Mouse (Mus musculus) liver, embryonic 16.5 days (tissue): ENCODE measurements at regions not wholly inside any gene's neighbourhood (a gene's known extent, or its start where the extent isn't known, plus 50 kb on each side); places are given as distances from the start of the nearest gene placed in this dataset.
A peak's percentile ranks its signal among the peaks of the same experiment; 100 is the strongest.

Experiments used
- ATAC-seq: fragments of 200-750 bp; cut with Nextera tagmentation; 2 replicates; pipeline ENCODE4 v1.8.0; 2017; ENCODE audit warnings: low read depth, mild to moderate bottlenecking, moderate number of reproducible peaks, moderate library complexity
- H3K27ac ChIP-seq: fragments of 300-500 bp; sonication (generic); 2 replicates; pipeline ENCODE4 v1.5.1; 2014; ENCODE audit warnings: mild to moderate bottlenecking, low read length
- H3K27me3 ChIP-seq: fragments of 300-500 bp; sonication (generic); 2 replicates; pipeline ENCODE4 v1.6.1; 2014; ENCODE audit warnings: low read depth, low read length, mixed read lengths; ENCODE audit not compliant: control insufficient read depth, insufficient read depth
- H3K36me3 ChIP-seq: fragments of 300-500 bp; sonication (generic); 2 replicates; pipeline ENCODE4 v1.6.1; 2014; ENCODE audit warnings: mild to moderate bottlenecking; ENCODE audit not compliant: control insufficient read depth, insufficient read depth
- H3K4me1 ChIP-seq: fragments of 300-500 bp; sonication (generic); 2 replicates; pipeline ENCODE4 v1.6.1; 2014; ENCODE audit warnings: low read depth, low read length, mixed read lengths; ENCODE audit not compliant: control insufficient read depth
- H3K4me2 ChIP-seq: fragments of 300-500 bp; sonication (generic); 2 replicates; pipeline ENCODE4 v1.6.1; 2014; ENCODE audit warnings: low read depth, low read length, mixed read lengths
- H3K4me3 ChIP-seq: fragments of 300-500 bp; sonication (generic); 2 replicates; pipeline ENCODE4 v1.5.1; 2014; ENCODE audit warnings: low read depth, mild to moderate bottlenecking, low read length
- H3K9ac ChIP-seq: fragments of 300-500 bp; sonication (generic); 2 replicates; pipeline ENCODE4 v1.6.1; 2014; ENCODE audit warnings: low read depth, low read length
- H3K9me3 ChIP-seq: fragments of 300-500 bp; sonication (generic); replicated peaks from 2 replicates; pipeline ENCODE4 v1.6.1; 2016; ENCODE audit warnings: low read length; ENCODE audit not compliant: control insufficient read depth
- WGBS: fragments of 180-500 bp; shearing (Covaris S2); extraction: QIAGEN DNeasy Blood & Tissue Kit; methylation state at CpG from one replicate; pipeline ENCODE4 v1.1.7; 2014; ENCODE audit not compliant: insufficient replicate concordance; 5-methylcytosine and 5-hydroxymethylcytosine counted together

- no peak for ATAC-seq
- WGBS, result 48% methylated on average over 8 of the region's 8 CpGs
These were observed 157.7 kb upstream of the Ubr2 start for GRCm38 (mm10) chr17:47168105-47168504.

GRCm38 (mm10) chr17:47163677-47164340, 153.5 kb upstream of the Ubr2 start:
- no peak overlapping the region for H3K4me2 ChIP-seq
- H3K4me1 ChIP-seq, result no peaks in the 10 kb centered on the region
- H3K9me3 ChIP-seq, result no peaks in the 10 kb centered on the region
- no peaks in the 10 kb centered on the region for H3K27me3 ChIP-seq
- H3K4me3 ChIP-seq, result no peak overlapping the region
- no peak overlapping the region for H3K27ac ChIP-seq
- WGBS, result 49% methylated on average over 8 of the region's 10 CpGs
- H3K36me3 ChIP-seq, result no peaks in the 10 kb centered on the region
- no peak overlapping the region for H3K9ac ChIP-seq
- ATAC-seq, result no peak

More at GRCm38 (mm10) chr17:47168105-47168504, 157.7 kb upstream of the Ubr2 start:
- no peaks in the 10 kb centered on the region for H3K9me3 ChIP-seq
- H3K4me2 ChIP-seq, result no peak overlapping the region
- H3K36me3 ChIP-seq, result no peaks in the 10 kb centered on the region
- no peak overlapping the region for H3K9ac ChIP-seq
- no peak overlapping the region for H3K4me3 ChIP-seq
- H3K4me1 ChIP-seq, result no peaks in the 10 kb centered on the region
- H3K27me3 ChIP-seq, result no peaks in the 10 kb centered on the region
- H3K27ac ChIP-seq, result no peak overlapping the region

GRCm38 (mm10) chr17:47162459-47162858, 152.1 kb upstream of the Ubr2 start:
- H3K27ac ChIP-seq, result no peak overlapping the region
- no peaks in the 10 kb centered on the region for H3K9me3 ChIP-seq
- H3K36me3 ChIP-seq, result no peaks in the 10 kb centered on the region
- 64% methylated on average over 2 of the region's 2 CpGs for WGBS
- no peak for ATAC-seq
- H3K27me3 ChIP-seq, result no peaks in the 10 kb centered on the region
- no peak overlapping the region for H3K4me3 ChIP-seq
- H3K9ac ChIP-seq, result no peak overlapping the region
- no peaks in the 10 kb centered on the region for H3K4me1 ChIP-seq
- H3K4me2 ChIP-seq, result no peak overlapping the region

- no peak overlapping the region for H3K4me2 ChIP-seq
- H3K27ac ChIP-seq, result no peak overlapping the region
- H3K9ac ChIP-seq, result no peak overlapping the region
- no peaks in the 10 kb centered on the region for H3K36me3 ChIP-seq
- no peak for ATAC-seq
- 42% methylated on average over 11 of the region's 11 CpGs for WGBS
- H3K9me3 ChIP-seq, result no peaks in the 10 kb centered on the region
- no peak overlapping the region for H3K4me3 ChIP-seq
- no peaks in the 10 kb centered on the region for H3K27me3 ChIP-seq
- no peaks in the 10 kb centered on the region for H3K4me1 ChIP-seq
These were observed 145.9 kb upstream of the Ubr2 start for GRCm38 (mm10) chr17:47156237-47156636.

- H3K36me3 ChIP-seq, result no peaks in the 10 kb centered on the region
- H3K9ac ChIP-seq, result no peak overlapping the region
- H3K27ac ChIP-seq, result no peak overlapping the region
- no peaks in the 10 kb centered on the region for H3K27me3 ChIP-seq
- ATAC-seq, result no peak
- no peaks in the 10 kb centered on the region; the same call in 1 of the 2 replicates for H3K4me1 ChIP-seq
- H3K9me3 ChIP-seq, result no peaks in the 10 kb centered on the region
- peak overlapping the region; percentile 13; the same call in 1 of the 2 replicates for H3K4me3 ChIP-seq
- H3K4me2 ChIP-seq, result peak overlapping the region; percentile 41; the same call in 1 of the 2 replicates
- 51% methylated on average over 20 of the region's 20 CpGs for WGBS
These were observed 141.4 kb upstream of the Ubr2 start for GRCm38 (mm10) chr17:47151557-47152278.

GRCm38 (mm10) chr17:47151193-47151556, 140.8 kb upstream of the Ubr2 start:
- ATAC-seq, result no peak
- H3K27me3 ChIP-seq, result no peaks in the 10 kb centered on the region
- no peak overlapping the region for H3K9ac ChIP-seq
- no peaks in the 10 kb centered on the region for H3K36me3 ChIP-seq
- no peaks in the 10 kb centered on the region for H3K9me3 ChIP-seq
- no peak overlapping the region for H3K27ac ChIP-seq
- peak overlapping the region; percentile 41; the same call in 1 of the 2 replicates for H3K4me2 ChIP-seq
- H3K4me1 ChIP-seq, result no peaks in the 10 kb centered on the region; the same call in 1 of the 2 replicates
- 56% methylated on average over 5 of the region's 5 CpGs for WGBS
- H3K4me3 ChIP-seq, result no peak overlapping the region; the same call in 1 of the 2 replicates

- H3K4me1 ChIP-seq, result no peaks in the 10 kb centered on the region; the same call in 1 of the 2 replicates
- H3K27ac ChIP-seq, result no peak overlapping the region
- no peaks in the 10 kb centered on the region for H3K27me3 ChIP-seq
- H3K4me3 ChIP-seq, result no peak overlapping the region
- no peak for ATAC-seq
- no peak overlapping the region for H3K9ac ChIP-seq
- H3K9me3 ChIP-seq, result no peaks in the 10 kb centered on the region
- no peaks in the 10 kb centered on the region for H3K36me3 ChIP-seq
- 54% methylated on average over 6 of the region's 6 CpGs for WGBS
- H3K4me2 ChIP-seq, result no peak overlapping the region
These were observed 140.3 kb upstream of the Ubr2 start for GRCm38 (mm10) chr17:47150636-47151035.

- H3K4me2 ChIP-seq, result no peak overlapping the region
- no peak for ATAC-seq
- H3K36me3 ChIP-seq, result no peaks in the 10 kb centered on the region
- H3K4me3 ChIP-seq, result no peak overlapping the region
- no peaks in the 10 kb centered on the region; the same call in 1 of the 2 replicates for H3K4me1 ChIP-seq
- no peaks in the 10 kb centered on the region for H3K27me3 ChIP-seq
- WGBS, result 69% methylated on average over 13 of the region's 13 CpGs
- no peak overlapping the region for H3K27ac ChIP-seq
- no peak overlapping the region for H3K9ac ChIP-seq
- no peaks in the 10 kb centered on the region for H3K9me3 ChIP-seq
These were observed 139.3 kb upstream of the Ubr2 start for GRCm38 (mm10) chr17:47149662-47150061.

- no peaks in the 10 kb centered on the region for H3K36me3 ChIP-seq
- WGBS, result 66% methylated on average over 9 of the region's 9 CpGs
- H3K9me3 ChIP-seq, result no peaks in the 10 kb centered on the region
- no peak overlapping the region for H3K4me3 ChIP-seq
- no peak overlapping the region for H3K27ac ChIP-seq
- H3K27me3 ChIP-seq, result no peaks in the 10 kb centered on the region
- no peak overlapping the region for H3K4me2 ChIP-seq
- H3K4me1 ChIP-seq, result no peaks in the 10 kb centered on the region; the same call in 1 of the 2 replicates
- ATAC-seq, result no peak
- H3K9ac ChIP-seq, result no peak overlapping the region
These were observed 138.8 kb upstream of the Ubr2 start for GRCm38 (mm10) chr17:47149158-47149557.
